Mouse (Mus musculus): ENCODE data around the gene Ccl9. TPM values are rescaled to one million over a fixed set of nuclear protein-coding genes. Genes with fewer than 3 reads are reported as not detected.

The Ccl9 gene
- polyA plus RNA-seq, 1 experiment from 2014 or later: 0.42 TPM

DNA sequence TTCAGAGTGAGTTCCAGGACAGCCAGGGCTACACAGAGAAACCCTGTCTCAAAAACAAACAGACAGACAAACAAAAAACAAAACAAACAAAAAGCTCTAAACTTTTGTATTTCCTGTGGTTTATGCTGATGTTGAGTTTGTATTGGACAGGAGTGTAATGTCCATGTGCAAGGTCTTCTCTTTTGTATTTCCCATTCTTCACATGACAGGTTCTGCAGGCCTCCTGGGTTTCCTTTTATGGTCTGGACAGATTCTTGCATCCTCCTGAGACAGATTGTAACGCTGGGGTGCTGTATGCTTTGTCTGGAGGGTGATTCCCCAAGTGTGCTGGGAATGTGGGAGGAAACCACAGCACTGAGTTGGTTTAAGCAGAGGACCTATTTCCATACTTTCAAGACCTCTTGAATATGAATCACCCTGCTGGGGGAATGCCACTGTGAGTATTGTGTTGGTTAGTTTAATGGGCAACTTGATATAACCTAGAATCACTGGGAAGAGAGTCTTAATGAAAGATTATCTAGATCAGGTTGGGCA lies 2.3 kb upstream of the Ccl9 start:
- H3K27me3 ChIP-seq: no peaks in the 10 kb centered on the region
- POLR2A ChIA-PET: no interaction called here
- CTCF ChIA-PET: interaction anchor here (0.8 kb wide), 1 partner anchor 51 kb away, joined by 3 read pairs; no protein-coding TSS in a partner anchor
- no peak for TF ChIP-seq CTCF (IDR thresholded peaks at IDR 0.05)
- ATAC-seq (peak; percentile 84), DNase-seq (ENCODE audit: low read depth, low spot score) (peak; percentile 74)
- in situ Hi-C loops (cut with MboI; ENCODE audit: low pct_unique_long_range_greater_than_20kb): no loop called here

DNA sequence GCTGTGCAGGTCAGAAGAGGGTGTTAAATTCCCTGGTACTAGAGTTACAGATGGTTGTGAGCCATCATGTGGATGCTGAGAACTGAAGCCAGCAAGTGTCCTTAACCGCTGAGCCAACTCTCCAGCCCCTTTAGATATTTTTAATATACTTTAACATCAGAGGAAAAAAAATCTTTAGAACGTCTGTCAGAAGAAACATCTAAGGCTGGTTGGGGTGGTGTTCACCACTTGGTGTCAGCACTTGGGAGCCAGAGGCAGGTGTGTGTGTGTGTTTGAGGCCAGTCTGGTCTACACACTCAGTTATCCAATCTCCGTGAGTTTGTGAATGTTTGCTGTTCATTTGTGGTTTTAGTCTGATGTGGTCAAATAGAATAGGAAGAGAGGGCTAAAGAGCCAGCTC lies 563 bp upstream of the Ccl9 start:
- ATAC-seq (no peak), DNase-seq (ENCODE audit: low read depth, low spot score) (no peak)
- no peak for TF ChIP-seq CTCF (IDR thresholded peaks at IDR 0.05)
- no peaks in the 10 kb centered on the region for H3K27me3 ChIP-seq
- CTCF ChIA-PET: no interaction called here
- in situ Hi-C loops (cut with MboI; ENCODE audit: low pct_unique_long_range_greater_than_20kb): no loop called here
- POLR2A ChIA-PET: interaction anchor here (0.6 kb wide), 1 partner anchor 74 kb away, joined by 3 read pairs; no protein-coding TSS in a partner anchor

DNA sequence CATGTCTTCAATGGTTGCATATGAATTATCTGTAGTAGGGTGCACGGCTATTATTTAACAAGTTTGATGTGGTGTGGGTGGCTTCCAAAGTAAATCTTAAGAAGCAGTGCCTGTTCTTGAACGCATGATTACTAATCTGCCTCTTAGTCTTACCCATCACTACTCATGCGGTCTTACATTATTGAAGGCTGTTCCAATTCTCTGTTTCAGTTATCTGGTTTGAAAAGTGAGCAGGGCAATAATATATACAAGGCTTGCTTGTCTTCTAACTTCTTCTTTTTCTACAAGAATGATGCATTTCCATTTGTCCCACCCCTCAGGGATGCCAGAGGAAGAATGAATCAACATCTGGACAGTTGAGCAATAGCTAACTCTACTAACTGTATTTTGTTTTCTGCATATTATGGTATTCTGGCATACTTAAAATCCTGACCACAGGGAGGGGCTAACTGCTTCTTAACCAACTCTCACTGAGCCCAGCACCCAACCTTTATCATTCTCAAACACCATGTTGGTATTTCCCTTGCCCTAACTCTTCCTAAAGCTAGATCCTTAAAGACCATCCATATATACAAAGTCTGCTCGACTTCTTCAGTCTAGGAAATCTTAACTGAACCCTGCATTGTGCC lies 1.4 kb downstream of the Ccl9 start:
- ATAC-seq: no peak
- CTCF ChIA-PET: interaction anchor here (0.9 kb wide), 1 partner anchor 13 kb away, joined by 3 read pairs; no protein-coding TSS in a partner anchor
- H3K27me3 ChIP-seq: no peaks in the 10 kb centered on the region
- POLR2A ChIA-PET: no interaction called here
- no peak for DNase-seq (ENCODE audit: low read depth, low spot score)
- no peak for TF ChIP-seq CTCF (IDR thresholded peaks at IDR 0.05)
- in situ Hi-C loops (cut with MboI; ENCODE audit: low pct_unique_long_range_greater_than_20kb): no loop called here

DNA sequence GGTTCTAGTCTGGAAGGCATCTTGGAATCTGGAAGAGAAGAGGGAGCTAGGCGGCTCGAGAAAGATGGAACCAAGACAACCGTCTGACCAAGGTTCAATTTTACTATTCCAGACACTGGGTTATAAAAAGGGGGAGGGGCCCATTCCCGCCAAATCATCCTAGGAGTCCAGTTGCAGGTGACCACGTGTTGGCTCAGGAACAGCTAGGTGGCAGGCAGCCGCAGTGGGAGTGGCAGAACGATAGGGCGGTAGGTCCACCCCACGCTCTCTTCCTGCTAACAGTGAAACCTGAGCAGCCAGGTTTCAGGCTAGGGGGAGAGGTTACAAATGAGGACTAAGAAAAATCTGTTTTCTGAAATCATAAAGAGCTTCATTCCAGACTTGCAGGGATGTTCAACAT lies 5.6 kb downstream of the Ccl9 start:
- in situ Hi-C loops (cut with MboI; ENCODE audit: low pct_unique_long_range_greater_than_20kb): no loop called here
- CTCF ChIA-PET: no interaction called here
- no peak for TF ChIP-seq CTCF (IDR thresholded peaks at IDR 0.05)
- H3K27me3 ChIP-seq: no peaks in the 10 kb centered on the region
- POLR2A ChIA-PET: no interaction called here
- ATAC-seq (no peak), DNase-seq (ENCODE audit: low read depth, low spot score) (no peak)

DNA sequence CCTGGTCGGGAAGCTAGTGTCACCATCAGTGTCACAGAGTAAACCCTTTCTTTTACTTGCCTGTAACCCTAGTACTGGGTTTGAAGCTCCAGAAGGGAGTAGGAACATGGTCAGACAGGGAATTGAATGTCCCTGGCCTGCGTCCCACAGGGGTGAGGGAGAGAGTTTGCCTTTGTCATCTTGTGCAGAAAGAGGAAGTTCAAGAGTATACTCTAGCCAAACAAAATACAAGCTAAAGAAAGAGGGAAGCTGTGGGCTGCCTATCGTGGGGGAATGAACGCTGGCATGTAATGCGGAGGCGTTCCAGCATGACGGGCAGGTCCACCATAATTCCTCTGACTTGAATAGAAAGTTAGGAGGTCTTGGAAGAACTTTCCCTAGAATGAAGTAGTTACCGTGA lies 6.2 kb downstream of the Ccl9 start:
- no peaks in the 10 kb centered on the region for H3K27me3 ChIP-seq
- in situ Hi-C loops (cut with MboI; ENCODE audit: low pct_unique_long_range_greater_than_20kb): no loop called here
- POLR2A ChIA-PET: no interaction called here
- DNase-seq (ENCODE audit: low read depth, low spot score) (no peak), ATAC-seq (no peak)
- no peak for TF ChIP-seq CTCF (IDR thresholded peaks at IDR 0.05)
- CTCF ChIA-PET: no interaction called here

DNA sequence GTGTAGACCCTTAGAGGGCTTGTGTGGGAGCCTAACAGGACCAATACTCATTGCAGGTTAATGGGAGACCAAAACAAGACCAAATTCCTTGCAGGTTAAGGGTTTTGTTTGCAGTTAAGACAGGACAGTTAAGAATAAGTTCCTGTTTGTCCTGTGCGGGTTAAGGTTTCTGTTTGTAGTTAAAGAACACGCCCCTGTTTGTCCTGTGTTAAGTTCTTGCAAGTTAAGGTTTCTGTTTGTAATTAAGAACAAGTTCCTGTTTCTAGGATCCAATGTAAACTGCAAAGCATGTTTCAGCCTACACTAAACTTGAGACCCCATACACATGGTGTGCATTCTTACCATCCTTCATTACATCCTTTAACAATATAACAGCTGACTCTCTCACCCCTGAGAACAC lies 8.2 kb downstream of the Ccl9 start:
- no peaks in the 10 kb centered on the region for H3K27me3 ChIP-seq
- TF ChIP-seq CTCF (IDR thresholded peaks at IDR 0.05): no peak
- in situ Hi-C loops (cut with MboI; ENCODE audit: low pct_unique_long_range_greater_than_20kb): no loop called here
- POLR2A ChIA-PET: no interaction called here
- CTCF ChIA-PET: no interaction called here
- DNase-seq (ENCODE audit: low read depth, low spot score): no peak
- no peak for ATAC-seq

DNA sequence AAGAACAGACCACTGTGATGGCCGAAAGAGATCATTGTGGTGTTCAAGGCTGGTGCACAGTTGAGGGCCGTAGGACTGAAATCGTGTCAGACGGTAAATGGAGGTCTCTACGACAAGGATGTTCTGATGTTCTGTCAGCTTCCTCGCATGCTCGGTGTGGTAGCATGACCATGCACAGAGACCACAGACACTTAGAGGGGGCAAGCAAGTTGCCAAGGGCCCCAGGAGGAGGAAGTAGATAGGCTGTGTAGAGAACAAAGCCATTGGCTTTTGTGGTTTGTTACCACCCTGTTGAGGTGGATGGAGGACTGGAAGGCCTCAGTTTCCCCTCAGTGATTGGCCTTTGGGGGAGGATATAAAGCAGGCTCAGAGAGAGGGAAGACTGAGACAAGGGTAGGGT lies 9.2 kb downstream of the Ccl9 start:
- ChIA-PET POLR2A (interaction anchor here (0.7 kb wide), 1 partner anchor 13 kb away, joined by 3 read pairs; no protein-coding TSS in a partner anchor), CTCF (no interaction called here)
- DNase-seq (ENCODE audit: low read depth, low spot score) (no peak), ATAC-seq (no peak)
- no peaks in the 10 kb centered on the region for H3K27me3 ChIP-seq
- TF ChIP-seq CTCF (IDR thresholded peaks at IDR 0.05): no peak
- in situ Hi-C loops (cut with MboI; ENCODE audit: low pct_unique_long_range_greater_than_20kb): loop anchor here (5.0 kb wide), 1 partner anchor 58 kb away; no protein-coding TSS in a partner anchor

DNA sequence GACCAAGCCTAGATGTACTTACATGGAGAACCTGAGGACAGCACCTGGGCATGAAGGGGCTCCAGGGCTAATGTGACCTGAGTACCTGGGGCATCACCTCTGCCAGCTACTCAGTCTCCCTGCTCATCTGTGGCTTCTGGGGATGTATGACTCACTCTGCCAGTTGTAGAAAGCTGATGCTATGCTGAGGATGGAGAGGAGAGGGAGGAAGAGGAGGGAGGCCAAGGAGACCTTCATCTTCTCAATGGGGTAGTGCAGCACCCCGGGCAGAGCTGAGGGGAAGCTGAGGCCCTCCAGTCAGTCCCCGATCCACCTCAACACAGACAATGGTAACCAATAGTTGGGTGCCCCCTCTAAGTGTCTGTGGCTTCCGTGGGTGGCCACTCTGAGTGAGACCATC lies 9.7 kb downstream of the Ccl9 start:
- ChIA-PET POLR2A (interaction anchor here (0.7 kb wide), 1 partner anchor 14 kb away, joined by 3 read pairs; no protein-coding TSS in a partner anchor), CTCF (no interaction called here)
- in situ Hi-C loops (cut with MboI; ENCODE audit: low pct_unique_long_range_greater_than_20kb): loop anchor here (5.0 kb wide), 1 partner anchor 59 kb away; no protein-coding TSS in a partner anchor
- ATAC-seq (no peak), DNase-seq (ENCODE audit: low read depth, low spot score) (no peak)
- H3K27me3 ChIP-seq: no peaks in the 10 kb centered on the region
- no peak for TF ChIP-seq CTCF (IDR thresholded peaks at IDR 0.05)

DNA sequence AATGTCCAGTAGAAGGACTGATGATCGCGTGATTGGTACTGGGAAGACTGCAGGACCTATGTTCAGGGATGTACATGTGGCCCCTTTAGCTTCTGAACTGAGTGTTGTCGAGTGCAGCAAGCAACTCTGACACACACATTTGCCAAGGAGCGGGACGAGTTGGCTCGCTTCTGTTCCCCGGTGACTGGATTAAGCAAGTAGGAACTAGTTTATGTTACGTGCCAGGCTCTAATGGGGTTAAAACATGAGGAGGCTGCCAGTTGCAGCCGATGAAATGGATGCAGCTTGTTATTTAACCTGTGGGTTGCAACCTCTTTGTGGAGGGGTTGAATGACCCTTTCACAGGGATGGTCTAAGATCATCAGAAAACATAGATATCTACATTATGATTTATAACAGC lies 10.4 kb downstream of the Ccl9 start:
- no peak for DNase-seq (ENCODE audit: low read depth, low spot score)
- no peak for ATAC-seq
- CTCF ChIA-PET: no interaction called here
- in situ Hi-C loops (cut with MboI; ENCODE audit: low pct_unique_long_range_greater_than_20kb): loop anchor here (5.0 kb wide), 1 partner anchor 59 kb away; no protein-coding TSS in a partner anchor
- TF ChIP-seq CTCF (IDR thresholded peaks at IDR 0.05): no peak
- H3K27me3 ChIP-seq: no peaks in the 10 kb centered on the region
- POLR2A ChIA-PET: no interaction called here

DNA sequence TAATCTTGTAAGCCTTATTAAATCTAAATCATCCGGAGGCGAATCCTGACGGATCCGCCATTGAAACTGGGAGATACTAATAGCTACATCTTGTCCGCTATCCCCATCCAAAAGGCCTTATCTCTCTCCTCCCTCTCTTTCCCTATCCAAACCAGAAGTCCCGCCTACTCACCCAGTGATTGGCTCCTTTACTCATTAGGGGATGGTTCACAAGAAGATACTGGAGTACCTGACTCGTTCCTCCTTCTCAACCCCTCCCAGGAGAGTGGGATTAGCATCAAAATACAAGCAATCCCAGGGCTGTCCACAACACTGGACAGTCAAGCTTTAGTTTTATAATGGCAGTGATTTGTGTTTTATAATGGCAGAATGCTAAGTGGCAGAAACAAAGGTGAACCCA lies 11.1 kb downstream of the Ccl9 start:
- no peak for ATAC-seq
- no peaks in the 10 kb centered on the region for H3K27me3 ChIP-seq
- ChIA-PET POLR2A (no interaction called here), CTCF (no interaction called here)
- TF ChIP-seq CTCF (IDR thresholded peaks at IDR 0.05): no peak
- in situ Hi-C loops (cut with MboI; ENCODE audit: low pct_unique_long_range_greater_than_20kb): loop anchor here (5.0 kb wide), 1 partner anchor 60 kb away; no protein-coding TSS in a partner anchor
- no peak for DNase-seq (ENCODE audit: low read depth, low spot score)

DNA sequence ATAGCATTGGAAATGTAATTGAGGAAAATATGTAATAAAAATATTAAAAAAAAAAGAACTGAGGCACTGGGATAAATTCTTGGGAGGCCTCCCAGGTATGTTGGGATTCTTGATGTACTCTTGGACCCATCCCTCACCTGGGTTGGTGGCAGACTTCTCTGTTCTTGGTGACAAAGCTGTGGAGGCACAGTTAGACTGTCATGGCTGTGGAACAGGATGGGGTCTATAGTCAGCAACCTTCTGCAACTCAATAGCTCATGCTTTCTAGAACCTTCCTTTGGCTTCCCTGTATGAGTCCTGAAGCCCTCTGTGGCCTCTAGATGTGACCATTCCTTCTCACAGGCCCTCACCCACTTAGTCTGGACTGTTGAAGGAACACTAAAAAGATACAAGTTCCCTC lies 11.8 kb downstream of the Ccl9 start:
- ATAC-seq: no peak
- in situ Hi-C loops (cut with MboI; ENCODE audit: low pct_unique_long_range_greater_than_20kb): loop anchor here (5.0 kb wide), 1 partner anchor 61 kb away; no protein-coding TSS in a partner anchor
- CTCF ChIA-PET: no interaction called here
- no peaks in the 10 kb centered on the region for H3K27me3 ChIP-seq
- no peak for DNase-seq (ENCODE audit: low read depth, low spot score)
- POLR2A ChIA-PET: no interaction called here
- TF ChIP-seq CTCF (IDR thresholded peaks at IDR 0.05): no peak
